Mouse (Mus musculus) adrenal gland, adult 18-20 months (tissue): ENCODE measurements around the gene Psmb4. TPM values are rescaled to one million over a fixed set of nuclear protein-coding genes. Genes with fewer than 3 reads are reported as not detected.
"Not testable (repeated sequence)": the region's sequence is repeated elsewhere in the genome, so short reads cannot be mapped to it uniquely, and the experiment has no call there.

Experiments
- DNase-seq, 2 experiments: peaks; one replicate each; pipeline ENCODE4 v3.0.0; 2021 to 2022; ENCODE audit warnings: low spot score in 2 of 2
- long read RNA-seq, 2 experiments: library from polyadenylated mRNA; stranded (forward); transcript quantifications; one replicate each; pipeline ENCODE4 v2.0.0; 2021
- total RNA-seq, 2 experiments: library from RNA; stranded (reverse); gene quantifications; 1 replicate in 1 of 2; 2 replicates in 1 of 2; pipeline ENCODE4 v1.2.3; 2021

The Psmb4 gene
- total RNA-seq, result 100 to 1,000 TPM; 276 to 293 TPM
- long read RNA-seq, experiment 1, transcript Psmb4-201 (7 exons, 1,183 nt), result major isoform, 27 of 29 reads
- long read RNA-seq, experiment 1, partial matches to known transcripts, result 2 of 29 reads
- long read RNA-seq, experiment 1, other reads (novel, unspliced or antisense), result 0 of 29 reads
- long read RNA-seq, experiment 2, transcript Psmb4-201 (7 exons, 1,183 nt), result major isoform, 76 of 84 reads
- long read RNA-seq, experiment 2, partial matches to known transcripts, result 6 of 84 reads
- long read RNA-seq, experiment 2, other reads (novel, unspliced or antisense), result 2 of 84 reads

- DNase-seq, result peak; percentile 76 to 77
Observed at GRCm38 (mm10) chr3:94886316-94887224, at the start of gene Psmb4. TSS of gene Psmb4 (minus strand) at chr3:94886961.

- not testable (repeated sequence) for DNase-seq
Observed at GRCm38 (mm10) chr3:94936147-94936546, 49.4 kb upstream of the Psmb4 start.

- not testable (repeated sequence) for DNase-seq
Observed at GRCm38 (mm10) chr3:94935332-94935731, 48.6 kb upstream of the Psmb4 start.

- DNase-seq, result not testable (repeated sequence)
Observed at GRCm38 (mm10) chr3:94934564-94934963, 47.8 kb upstream of the Psmb4 start.

- not testable (repeated sequence) for DNase-seq
Observed at GRCm38 (mm10) chr3:94933604-94934003, 46.8 kb upstream of the Psmb4 start.

- DNase-seq, result peak; percentile 79 to 81
Observed at GRCm38 (mm10) chr3:94932809-94933564, 46.2 kb upstream of the Psmb4 start, which contains the start of gene Selenbp1. TSS of gene Selenbp1 (plus strand) at chr3:94933056.

GRCm38 (mm10) chr3:94932279-94932678 is 45.5 kb upstream of the Psmb4 start:
- not testable (repeated sequence) for DNase-seq

- not testable (repeated sequence) for DNase-seq
Observed at GRCm38 (mm10) chr3:94931427-94932082, 44.8 kb upstream of the Psmb4 start.

GRCm38 (mm10) chr3:94930386-94931266 is 43.9 kb upstream of the Psmb4 start:
- not testable (repeated sequence) for DNase-seq

- not testable (repeated sequence) for DNase-seq
Observed at GRCm38 (mm10) chr3:94928979-94929378, 42.2 kb upstream of the Psmb4 start.

GRCm38 (mm10) chr3:94926301-94926736 is 39.6 kb upstream of the Psmb4 start:
- DNase-seq, result not testable (repeated sequence)

- no peak for DNase-seq
Observed at GRCm38 (mm10) chr3:94924688-94925087, 37.9 kb upstream of the Psmb4 start.

- no peak for DNase-seq
Observed at GRCm38 (mm10) chr3:94922333-94922732, 35.6 kb upstream of the Psmb4 start.

- no peak for DNase-seq
Observed at GRCm38 (mm10) chr3:94921104-94921503, 34.3 kb upstream of the Psmb4 start.

GRCm38 (mm10) chr3:94918845-94919244 is 32.1 kb upstream of the Psmb4 start:
- DNase-seq, result no peak

- no peak for DNase-seq
Observed at GRCm38 (mm10) chr3:94917816-94918361, 31.1 kb upstream of the Psmb4 start.

GRCm38 (mm10) chr3:94915903-94916741 is 29.4 kb upstream of the Psmb4 start:
- no peak for DNase-seq

GRCm38 (mm10) chr3:94913801-94914200 is 27.0 kb upstream of the Psmb4 start:
- DNase-seq, result no peak
